Mouse (Mus musculus): ENCODE results near the gene Tcaim. TPM values are rescaled to one million over a fixed set of nuclear protein-coding genes. Genes with fewer than 3 reads are reported as not detected.
"Not testable (repeated sequence)": the region's sequence is repeated elsewhere in the genome, so short reads cannot be mapped to it uniquely, and the experiment has no call there.

Gene Tcaim
- total and polyA plus RNA-seq, 3 experiments, result 4.4 to 12.3 (median 4.5) TPM

- no peaks in the 10 kb centered on the region for H3K4me1 ChIP-seq (ENCODE audit: control insufficient read depth in 1 of 2, insufficient read depth in 2 of 2)
- no peaks in the 10 kb centered on the region for H3K27me3 ChIP-seq (replicated peaks)
- dilution Hi-C loops (cut with MboI; ENCODE audit: extremely low pct_ligation_motif_present, extremely low pct_unique_long_range_greater_than_20kb, low sequenced_read_pairs) (no loop called here), in situ Hi-C loops (cut with MboI; ENCODE audit: low pct_ligation_motif_present, low pct_unique_long_range_greater_than_20kb, low sequenced_read_pairs) (no loop called here)
- no peak within 1 kb of the TSS for H3K4me2 ChIP-seq (ENCODE audit: insufficient read depth, low read depth, poor library complexity, severe bottlenecking)
- no peak within 1 kb of the TSS for H3K4me3 ChIP-seq (replicated peaks in 1 of 3; ENCODE audit: low read depth in 2 of 3, low read length in 2 of 3, poor library complexity in 1 of 3)
- H3K79me2 ChIP-seq (replicated peaks; ENCODE audit: control insufficient read depth, extremely low read depth, insufficient read depth, poor library complexity, severe bottlenecking), result no peaks in the 10 kb centered on the region
- no peak within 1 kb of the TSS for H3K27ac ChIP-seq (ENCODE audit: insufficient read depth, low read depth)
- no peak for TF ChIP-seq ELF1 (IDR thresholded peaks at IDR 0.05; ENCODE audit: low read depth, low read length)
- H3K9me3 ChIP-seq (replicated peaks; ENCODE audit: low read length), result no peaks in the 10 kb centered on the region
- no peak for DNase-seq (ENCODE audit: extremely low read depth)
- no peak within 1 kb of the TSS for H3K9ac ChIP-seq (ENCODE audit: insufficient read depth, low read depth)
- H3K36me3 ChIP-seq (replicated peaks in 1 of 2; ENCODE audit: control insufficient read depth in 1 of 2, insufficient read depth in 1 of 2, low read length in 1 of 2), result peaks cover 0 to 2% of the 10 kb centered on the region in 2 experiments
These were observed 38.4 kb downstream of the Tcaim start, which contains the start of gene Gm35549 for GRCm38 (mm10) chr9:122843760-122844159. TSS of gene Gm35549 (minus strand) at chr9:122844035.

GRCm38 (mm10) chr9:122845621-122846020 lies 40.3 kb downstream of the Tcaim start:
- H3K27me3 ChIP-seq (replicated peaks), result no peaks in the 10 kb centered on the region
- no peak overlapping the region for H3K27ac ChIP-seq (ENCODE audit: insufficient read depth, low read depth)
- no peaks in the 10 kb centered on the region for H3K79me2 ChIP-seq (replicated peaks; ENCODE audit: control insufficient read depth, extremely low read depth, insufficient read depth, poor library complexity, severe bottlenecking)
- no peak overlapping the region for H3K9ac ChIP-seq (ENCODE audit: insufficient read depth, low read depth)
- in situ Hi-C loops (cut with MboI; ENCODE audit: low pct_ligation_motif_present, low pct_unique_long_range_greater_than_20kb, low sequenced_read_pairs), result no loop called here
- dilution Hi-C loops (cut with MboI; ENCODE audit: extremely low pct_ligation_motif_present, extremely low pct_unique_long_range_greater_than_20kb, low sequenced_read_pairs), result no loop called here
- H3K36me3 ChIP-seq (replicated peaks in 1 of 2; ENCODE audit: control insufficient read depth in 1 of 2, insufficient read depth in 1 of 2, low read length in 1 of 2), result peaks cover 0 to 17% of the 10 kb centered on the region in 2 experiments
- TF ChIP-seq JUN (IDR thresholded peaks at IDR 0.05; ENCODE audit: insufficient read depth, low read depth, low read length) (no peak), MYC (IDR thresholded peaks at IDR 0.05; ENCODE audit: low read depth, low read length) (no peak)
- no peaks in the 10 kb centered on the region for H3K9me3 ChIP-seq (replicated peaks; ENCODE audit: low read length)
- no peak overlapping the region for H3K4me3 ChIP-seq (replicated peaks in 1 of 3; ENCODE audit: low read depth in 2 of 3, low read length in 2 of 3, poor library complexity in 1 of 3)
- H3K4me2 ChIP-seq (ENCODE audit: insufficient read depth, low read depth, poor library complexity, severe bottlenecking), result no peak overlapping the region
- no peak for DNase-seq (ENCODE audit: extremely low read depth)
- no peaks in the 10 kb centered on the region for H3K4me1 ChIP-seq (ENCODE audit: control insufficient read depth in 1 of 2, insufficient read depth in 2 of 2)

- in situ Hi-C loops (cut with MboI; ENCODE audit: low pct_ligation_motif_present, low pct_unique_long_range_greater_than_20kb, low sequenced_read_pairs) (no loop called here), dilution Hi-C loops (cut with MboI; ENCODE audit: extremely low pct_ligation_motif_present, extremely low pct_unique_long_range_greater_than_20kb, low sequenced_read_pairs) (no loop called here)
- Histone ChIP-seq H3K79me2 (replicated peaks; ENCODE audit: control insufficient read depth, extremely low read depth, insufficient read depth, poor library complexity, severe bottlenecking) (no peaks in the 10 kb centered on the region), H3K36me3 (replicated peaks in 1 of 2; ENCODE audit: control insufficient read depth in 1 of 2, insufficient read depth in 1 of 2, low read length in 1 of 2) (peaks cover 3 to 22% of the 10 kb centered on the region in 2 experiments), H3K9me3 (replicated peaks; ENCODE audit: low read length) (no peaks in the 10 kb centered on the region), H3K9ac (ENCODE audit: insufficient read depth, low read depth) (no peak overlapping the region), H3K4me1 (ENCODE audit: control insufficient read depth in 1 of 2, insufficient read depth in 2 of 2) (no peaks in the 10 kb centered on the region), H3K4me3 (replicated peaks in 1 of 3; ENCODE audit: low read depth in 2 of 3, low read length in 2 of 3, poor library complexity in 1 of 3) (no peak overlapping the region), H3K27me3 (replicated peaks) (no peaks in the 10 kb centered on the region), H3K27ac (ENCODE audit: insufficient read depth, low read depth) (no peak overlapping the region), H3K4me2 (ENCODE audit: insufficient read depth, low read depth, poor library complexity, severe bottlenecking) (no peak overlapping the region)
- TF ChIP-seq JUN (IDR thresholded peaks at IDR 0.05; ENCODE audit: insufficient read depth, low read depth, low read length) (no peak), IRF4 (IDR thresholded peaks at IDR 0.05; ENCODE audit: low read depth, low read length) (no peak), E2F4 (IDR thresholded peaks at IDR 0.05; ENCODE audit: insufficient replicate concordance, low read depth, low read length) (no peak), MAFK (IDR thresholded peaks at IDR 0.05; ENCODE audit: insufficient replicate concordance, low read length) (no peak), CTCF (conservative IDR thresholded peaks at IDR 0.05 in 1 of 2, IDR thresholded peaks at IDR 0.05 in 1 of 2; ENCODE audit: low read depth in 2 of 2, low read length in 2 of 2) (no peak), RCOR1 (conservative IDR thresholded peaks at IDR 0.05; ENCODE audit: low read depth, low read length) (no peak), USF1 (IDR thresholded peaks at IDR 0.05; ENCODE audit: low read depth, low read length) (no peak), MEF2A (IDR thresholded peaks at IDR 0.05; ENCODE audit: borderline replicate concordance, low read depth, low read length) (no peak)
- DNase-seq (ENCODE audit: extremely low read depth), result no peak
These were observed 40.8 kb downstream of the Tcaim start for GRCm38 (mm10) chr9:122846156-122846555.

GRCm38 (mm10) chr9:122847811-122848311 lies 42.5 kb downstream of the Tcaim start:
- dilution Hi-C loops (cut with MboI; ENCODE audit: extremely low pct_ligation_motif_present, extremely low pct_unique_long_range_greater_than_20kb, low sequenced_read_pairs); H3K4me2 ChIP-seq (ENCODE audit: insufficient read depth, low read depth, poor library complexity, severe bottlenecking); H3K27ac ChIP-seq (ENCODE audit: insufficient read depth, low read depth); H3K27me3 ChIP-seq (replicated peaks); DNase-seq (ENCODE audit: extremely low read depth); H3K4me1 ChIP-seq (ENCODE audit: control insufficient read depth in 1 of 2, insufficient read depth in 2 of 2); in situ Hi-C loops (cut with MboI; ENCODE audit: low pct_ligation_motif_present, low pct_unique_long_range_greater_than_20kb, low sequenced_read_pairs); H3K9ac ChIP-seq (ENCODE audit: insufficient read depth, low read depth); H3K4me3 ChIP-seq (replicated peaks in 1 of 3; ENCODE audit: low read depth in 2 of 3, low read length in 2 of 3, poor library complexity in 1 of 3); H3K9me3 ChIP-seq (replicated peaks; ENCODE audit: low read length); H3K79me2 ChIP-seq (replicated peaks; ENCODE audit: control insufficient read depth, extremely low read depth, insufficient read depth, poor library complexity, severe bottlenecking): not testable (repeated sequence)
- peaks cover 13 to 39% of the 10 kb centered on the region in 2 experiments for H3K36me3 ChIP-seq (replicated peaks in 1 of 2; ENCODE audit: control insufficient read depth in 1 of 2, insufficient read depth in 1 of 2, low read length in 1 of 2)
